Mouse (Mus musculus): ENCODE data around the gene Polr3g. TPM values are rescaled to one million over a fixed set of nuclear protein-coding genes. Genes with fewer than 3 reads are reported as not detected.
"Not testable (repeated sequence)": the region's sequence is repeated elsewhere in the genome, so short reads cannot be mapped to it uniquely, and the experiment has no call there.

The Polr3g gene
- total RNA-seq (2021), result 1 to 10 TPM; 4.5 to 5.8 TPM
- long read RNA-seq, experiment 1, partial matches to known transcripts, result 1 of 4 reads
- long read RNA-seq, experiment 1, other reads (novel, unspliced or antisense), result 1 of 4 reads
- long read RNA-seq, experiment 2, transcript Polr3g-201 (8 exons, 3,054 nt), result major isoform, 9 of 11 reads
- long read RNA-seq, experiment 2, partial matches to known transcripts, result 0 of 11 reads
- long read RNA-seq, experiment 2, other reads (novel, unspliced or antisense), result 1 of 11 reads

DNA sequence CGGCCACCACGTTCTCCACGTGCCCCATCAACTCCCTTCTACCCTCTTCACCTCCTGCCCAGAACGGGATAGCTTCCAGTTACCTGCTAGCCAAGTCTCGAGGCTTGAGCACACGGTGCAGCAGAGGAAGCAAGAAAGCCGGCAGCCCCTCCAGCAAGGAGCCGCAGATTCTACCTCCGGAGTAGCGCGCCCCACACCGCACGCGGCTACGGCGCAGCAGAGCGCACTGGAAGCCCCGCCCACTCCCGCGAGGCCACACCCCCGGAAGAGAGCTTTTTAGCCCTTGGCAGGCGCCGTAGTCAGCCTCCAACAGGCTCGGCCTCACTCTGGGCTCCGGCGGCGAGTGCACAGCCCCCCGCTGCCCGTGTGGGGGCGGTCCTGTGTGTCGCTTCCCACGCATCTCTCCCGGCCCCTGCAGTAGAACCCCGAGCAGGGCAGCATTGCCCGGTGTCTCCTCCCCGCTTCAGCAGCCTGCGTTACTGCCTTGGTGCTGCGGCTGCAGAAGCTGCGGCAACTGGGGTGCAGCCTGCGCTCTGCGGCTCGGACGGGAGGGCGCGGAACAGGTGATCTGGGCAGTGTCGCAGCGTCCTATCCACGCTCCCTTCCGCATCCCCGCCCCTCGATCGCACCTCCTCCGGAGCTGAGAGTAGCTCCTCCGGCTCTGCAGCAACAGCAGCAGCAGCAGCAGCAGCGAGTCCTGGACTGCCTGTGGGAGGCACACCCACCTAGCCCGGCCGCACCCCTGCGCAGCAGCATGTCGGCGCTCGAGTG is at the start of gene Polr3g, which contains the start of gene Mblac2:
Gene Polr3g, minus strand, starts transcription at position 239 of the 771 bp plus-strand sequence.
Gene Mblac2, plus strand, starts transcription at position 567 of the 771 bp plus-strand sequence.
- DNase-seq (ENCODE audit: low spot score in 2 of 2), result peak; percentile 97 to 98

DNA sequence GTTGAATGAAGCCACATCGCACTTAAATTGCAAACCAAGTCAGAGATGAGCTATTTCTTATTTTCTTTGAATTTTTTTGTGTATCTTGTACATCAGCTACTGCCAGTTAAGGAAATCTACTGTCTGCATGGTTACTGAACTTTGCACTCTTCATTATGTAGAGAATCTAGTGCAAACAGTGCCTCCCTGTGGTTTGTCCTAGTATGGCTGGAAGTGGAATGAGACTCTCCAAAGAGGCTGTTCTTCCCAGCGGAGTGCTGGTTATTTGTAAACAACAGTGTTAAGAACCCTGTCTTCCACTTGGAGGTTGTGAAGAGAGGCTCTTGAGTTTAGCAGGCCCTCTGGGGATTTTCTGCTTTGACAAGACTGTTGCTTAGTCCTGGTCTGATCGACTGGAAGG is 49.6 kb upstream of the Polr3g start:
- DNase-seq (ENCODE audit: low spot score in 2 of 2), result peak in 1 of 2 experiments; percentile 39

DNA sequence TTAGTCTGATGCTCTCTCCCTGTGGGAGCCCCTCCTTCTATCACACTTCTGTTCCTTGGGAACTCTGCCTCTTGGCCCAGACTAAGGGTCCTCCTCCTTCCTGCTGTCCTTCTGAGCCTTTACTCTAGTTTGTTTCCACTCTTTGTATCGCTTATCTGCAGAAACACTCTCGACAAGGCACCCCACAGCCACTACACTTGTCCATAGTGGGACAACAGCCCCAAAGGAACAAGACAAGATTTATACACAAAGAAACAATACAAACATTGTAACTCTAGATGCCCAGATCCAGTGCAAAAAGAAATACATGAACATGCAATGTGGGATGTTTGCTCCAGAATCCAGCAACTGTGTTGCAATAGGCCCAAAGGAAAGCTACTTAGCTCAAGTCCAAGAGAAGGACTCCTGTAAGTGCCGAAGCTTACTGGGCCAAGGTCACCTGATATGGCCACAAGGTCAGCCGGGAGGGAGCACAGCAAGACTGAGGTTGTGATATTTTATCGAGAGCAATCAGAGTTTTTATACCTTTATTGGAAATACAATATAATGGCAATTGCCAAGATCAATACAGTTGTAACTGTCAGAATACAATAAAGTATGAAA is 46.3 kb upstream of the Polr3g start:
- DNase-seq (ENCODE audit: low spot score in 2 of 2), result no peak

DNA sequence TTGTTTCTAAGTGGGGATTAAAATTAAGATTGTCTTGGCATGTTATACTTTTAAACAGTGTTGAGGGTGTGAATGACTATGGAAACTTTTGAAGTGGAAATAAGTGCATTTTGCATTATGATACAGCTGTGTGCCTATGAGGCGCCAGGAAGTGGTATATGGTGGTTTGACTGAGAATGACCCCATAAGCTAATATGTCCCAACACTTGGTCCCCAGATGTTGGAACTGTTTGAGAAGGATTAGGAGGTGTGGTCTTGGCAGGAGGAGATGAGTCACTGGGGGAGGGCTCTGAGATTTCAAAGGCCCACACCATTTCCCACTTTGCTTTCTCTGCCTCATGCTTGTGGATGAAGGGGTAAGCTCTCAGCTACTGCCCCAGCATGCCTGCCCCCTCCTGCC is 44.5 kb upstream of the Polr3g start:
- DNase-seq (ENCODE audit: low spot score in 2 of 2), result no peak

DNA sequence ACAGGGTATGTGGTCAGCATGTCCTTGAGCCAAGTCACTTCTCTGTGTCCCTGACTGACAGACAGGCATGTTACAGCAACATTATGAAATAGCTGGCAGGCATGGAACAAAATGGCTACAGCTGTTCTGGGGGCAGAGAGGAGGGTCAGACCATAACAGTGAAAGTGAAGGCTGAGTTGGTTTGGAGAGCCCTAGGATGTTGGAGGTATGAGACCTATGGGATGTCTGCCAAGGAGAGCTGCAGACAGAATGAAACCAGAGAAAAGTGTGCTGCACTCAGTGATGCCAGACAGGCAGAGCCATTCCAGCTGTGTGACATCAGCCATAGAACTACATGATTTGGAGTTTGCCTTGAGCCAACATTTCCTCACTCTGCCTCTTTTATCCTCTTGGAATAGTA is 44.1 kb upstream of the Polr3g start:
- DNase-seq (ENCODE audit: low spot score in 2 of 2), result no peak

DNA sequence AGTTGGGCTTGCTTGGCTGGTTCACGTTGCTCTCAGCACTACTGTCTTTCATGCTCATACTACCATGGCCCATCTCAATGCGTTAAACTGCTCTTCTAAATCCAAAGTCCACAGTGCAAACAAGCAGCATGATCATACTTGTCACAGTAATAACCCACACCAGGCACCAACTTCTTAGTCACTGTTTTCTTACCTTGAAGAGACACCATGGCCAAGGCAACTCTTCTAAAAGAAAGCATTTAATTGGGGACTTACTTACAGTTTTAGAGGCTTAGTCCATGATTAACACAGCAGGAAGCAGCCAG is 33.2 kb upstream of the Polr3g start:
- no peak for DNase-seq (ENCODE audit: low spot score in 2 of 2)

DNA sequence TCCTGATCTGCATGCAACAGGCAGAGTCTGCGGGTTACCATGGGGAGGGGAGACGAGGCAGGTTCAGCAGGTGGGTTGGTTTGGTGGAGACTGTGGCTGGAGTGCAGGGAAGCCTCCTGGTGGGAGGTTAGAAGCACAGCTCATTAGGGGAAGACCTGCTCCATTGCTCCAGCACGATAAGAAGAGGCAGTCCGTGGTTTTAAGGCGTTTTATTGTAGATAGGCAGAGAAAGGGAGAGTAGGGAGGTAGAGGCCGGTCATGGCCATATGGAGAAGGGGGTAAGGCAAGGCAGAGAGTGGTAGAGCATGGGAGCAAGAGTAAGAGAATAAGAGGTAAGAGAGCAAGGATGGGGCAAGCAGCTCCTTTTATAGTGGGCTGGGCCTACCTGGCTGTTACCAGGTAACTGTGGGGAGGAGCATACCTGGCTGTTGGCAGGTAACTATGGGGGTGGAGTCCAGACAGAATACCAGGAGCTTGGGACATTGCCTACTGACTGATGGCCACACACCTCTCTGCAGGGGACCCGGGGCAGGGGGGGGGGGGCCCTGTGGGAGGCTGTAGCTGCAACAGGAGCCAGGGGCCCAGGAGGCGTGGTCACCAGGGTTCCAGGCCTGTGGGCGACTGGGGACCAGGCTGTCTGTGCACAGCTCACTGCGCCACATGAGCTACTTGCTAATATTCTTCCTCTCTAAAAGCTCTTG is 32.7 kb upstream of the Polr3g start:
- DNase-seq (ENCODE audit: low spot score in 2 of 2), result no peak

DNA sequence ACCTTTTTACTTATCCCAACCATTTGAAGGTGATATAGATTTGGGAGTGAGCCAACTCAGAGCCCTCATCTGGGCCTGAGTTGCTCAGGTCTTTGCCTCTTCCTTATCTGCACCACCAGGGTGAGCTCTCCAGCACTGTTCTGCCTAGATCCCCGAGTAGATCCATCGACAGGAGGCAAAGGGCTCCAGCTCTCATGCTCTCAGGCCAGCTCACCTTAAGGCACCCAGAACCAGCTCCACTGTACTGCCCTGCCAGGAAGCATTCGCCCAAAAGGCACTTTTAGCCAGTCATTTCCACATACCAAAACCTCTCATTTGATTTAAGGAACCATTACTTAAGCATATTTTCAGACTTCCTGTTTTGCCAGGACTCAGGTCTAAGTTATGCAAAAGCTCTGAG is 30.1 kb upstream of the Polr3g start:
- no peak for DNase-seq (ENCODE audit: low spot score in 2 of 2)

DNA sequence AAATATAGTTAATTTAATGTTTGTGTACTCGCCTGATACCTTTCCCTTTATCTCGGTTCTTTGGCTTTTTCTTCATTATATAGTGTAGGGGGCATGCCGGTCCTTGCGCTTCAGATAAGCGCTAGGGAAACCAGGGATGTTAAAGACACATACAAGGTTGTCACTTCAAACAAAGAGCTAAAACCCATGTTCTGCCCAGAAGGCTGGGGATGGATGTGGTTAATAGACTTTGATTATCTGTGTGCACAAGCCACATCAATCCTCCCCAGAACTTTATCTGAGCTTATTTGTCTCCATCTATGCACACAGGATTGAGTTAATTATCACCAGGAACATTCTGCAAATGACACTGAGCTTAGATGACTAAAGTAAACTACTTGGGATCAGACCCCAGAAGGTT is 25.8 kb upstream of the Polr3g start:
- no peak for DNase-seq (ENCODE audit: low spot score in 2 of 2)

DNA sequence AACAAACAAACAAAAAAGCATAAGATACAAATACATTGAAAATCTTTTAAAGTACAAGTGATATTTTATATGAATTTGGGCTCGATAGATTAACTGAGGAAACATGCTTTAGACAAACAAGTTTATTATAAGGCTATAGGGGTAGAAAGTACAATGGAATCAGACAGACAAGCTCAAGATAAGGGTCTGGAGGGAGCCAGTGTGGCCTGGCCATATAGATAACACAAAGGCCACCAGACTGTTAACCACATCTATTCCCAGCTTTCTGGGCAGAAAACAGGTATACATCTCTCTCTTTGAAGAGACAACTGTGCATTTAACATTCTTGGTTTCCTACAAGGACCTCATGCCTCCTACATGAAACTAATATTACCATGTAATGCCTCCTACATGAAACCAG is 19.5 kb upstream of the Polr3g start:
- no peak for DNase-seq (ENCODE audit: low spot score in 2 of 2)

DNA sequence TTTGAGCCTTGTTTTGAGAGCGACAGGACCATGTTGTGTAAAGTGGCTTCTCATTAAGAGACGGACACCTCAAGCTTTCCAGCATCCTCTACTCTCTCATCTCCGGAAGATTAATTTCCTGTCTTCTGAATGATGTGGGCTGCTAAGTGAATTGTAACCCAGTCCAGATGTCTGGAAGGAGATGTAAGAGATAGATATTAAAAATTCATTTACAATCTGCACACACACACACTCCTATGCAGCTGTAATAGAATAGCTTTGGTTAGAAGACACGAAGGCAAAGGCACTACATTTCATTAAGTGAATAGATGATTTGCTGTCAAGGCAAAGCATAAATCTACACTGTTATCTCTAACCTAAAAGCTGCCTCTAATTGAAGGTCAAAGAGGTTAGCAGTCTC is 18.3 kb upstream of the Polr3g start:
- no peak for DNase-seq (ENCODE audit: low spot score in 2 of 2)

DNA sequence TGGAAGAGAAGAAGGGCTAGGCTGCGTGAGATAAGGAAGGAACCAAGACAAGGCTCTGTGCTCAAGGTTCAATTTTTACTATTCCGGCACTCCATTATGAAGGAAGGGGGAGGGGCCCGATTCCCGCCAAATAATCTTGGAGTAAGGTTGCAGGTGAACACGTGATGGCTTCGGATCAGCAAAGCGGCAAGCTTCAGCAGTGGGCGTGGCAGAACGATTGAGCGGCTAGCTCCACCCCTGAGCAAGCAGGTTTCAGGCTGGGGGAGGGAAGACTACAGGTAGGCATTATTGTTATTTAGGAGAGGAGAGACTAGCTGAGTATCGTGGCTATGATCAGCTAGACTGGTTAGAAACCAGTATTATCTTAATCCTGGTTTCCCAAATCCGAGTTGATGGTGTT is 17.3 kb upstream of the Polr3g start:
- DNase-seq (ENCODE audit: low spot score in 2 of 2), result not testable (repeated sequence)

DNA sequence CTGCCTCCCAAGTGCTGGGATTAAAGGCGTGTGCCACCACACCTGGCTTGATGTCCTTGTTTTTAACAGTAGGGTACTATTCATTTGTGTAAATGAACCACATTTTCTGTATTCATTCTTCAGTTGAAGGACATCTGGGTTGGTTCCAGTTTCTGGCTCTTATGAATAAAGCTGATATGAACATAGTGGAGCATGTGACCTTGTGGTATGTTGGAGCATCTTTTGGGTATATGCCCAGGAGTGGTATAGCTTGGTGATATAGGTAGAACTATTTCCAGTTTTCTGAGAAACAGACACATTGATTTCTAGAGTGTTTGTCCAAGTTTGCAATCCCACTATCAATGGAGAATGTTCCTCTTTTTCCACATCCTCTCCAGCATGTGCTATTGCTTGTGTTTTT is 3.1 kb upstream of the Polr3g start:
- no peak for DNase-seq (ENCODE audit: low spot score in 2 of 2)

DNA sequence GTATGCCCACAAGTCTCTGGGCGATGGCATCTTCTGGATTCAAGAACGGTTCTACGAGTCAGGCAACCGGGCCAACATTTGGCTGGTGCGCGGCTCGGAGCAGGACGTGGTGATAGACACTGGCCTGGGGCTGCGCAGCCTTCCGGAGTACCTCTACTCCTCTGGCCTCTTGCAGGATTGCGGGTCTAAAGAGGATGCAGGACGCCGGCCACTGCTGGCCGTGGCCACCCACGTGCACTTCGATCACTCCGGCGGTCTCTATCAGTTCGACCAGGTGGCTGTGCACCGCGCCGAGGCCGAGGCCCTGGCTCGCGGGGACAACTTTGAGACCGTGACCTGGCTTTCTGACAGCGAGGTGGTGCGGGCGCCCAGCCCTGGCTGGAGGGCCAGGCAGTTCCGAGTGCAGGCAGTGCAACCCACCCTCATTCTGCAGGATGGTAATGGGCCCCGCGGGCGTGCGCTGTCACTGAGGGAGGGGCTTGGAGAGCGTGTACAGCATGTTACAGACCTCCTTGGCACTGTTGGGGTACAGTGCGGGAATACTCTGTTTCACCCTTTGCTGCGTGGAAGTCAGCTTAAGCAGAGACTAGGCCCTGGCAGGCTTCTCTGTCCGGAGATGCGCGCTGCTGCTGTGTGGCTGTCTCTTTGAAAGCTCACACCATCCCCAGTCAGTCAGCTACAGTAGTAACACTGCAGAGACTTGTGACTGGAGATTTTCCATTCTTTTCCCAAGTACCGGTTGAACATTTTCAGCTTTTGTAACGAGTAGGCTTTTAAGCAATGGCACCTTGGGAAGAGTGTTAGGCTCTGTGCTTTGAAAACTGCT is 946 bp upstream of the Polr3g start:
- no peak for DNase-seq (ENCODE audit: low spot score in 2 of 2)

DNA sequence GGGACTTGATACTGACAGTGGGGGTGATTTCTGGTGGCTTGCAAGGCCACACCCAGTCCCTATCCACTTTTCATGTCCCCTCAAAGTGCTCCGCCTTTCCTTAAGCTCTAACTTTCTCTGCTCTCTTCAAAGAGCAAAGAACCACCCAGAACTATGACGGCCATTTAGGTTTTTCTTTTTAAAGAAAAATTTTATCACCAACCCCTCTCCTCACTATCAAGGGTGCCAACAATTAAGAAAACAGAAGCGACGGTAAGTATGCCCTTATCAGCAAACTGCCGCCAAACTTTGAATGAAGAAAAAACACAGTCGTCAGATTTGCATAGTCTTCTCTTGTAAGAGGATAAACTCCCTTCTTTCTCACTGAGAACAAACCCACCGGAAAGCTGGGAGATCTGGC is 547 bp downstream of the Polr3g start:
- no peak for DNase-seq (ENCODE audit: low spot score in 2 of 2)

DNA sequence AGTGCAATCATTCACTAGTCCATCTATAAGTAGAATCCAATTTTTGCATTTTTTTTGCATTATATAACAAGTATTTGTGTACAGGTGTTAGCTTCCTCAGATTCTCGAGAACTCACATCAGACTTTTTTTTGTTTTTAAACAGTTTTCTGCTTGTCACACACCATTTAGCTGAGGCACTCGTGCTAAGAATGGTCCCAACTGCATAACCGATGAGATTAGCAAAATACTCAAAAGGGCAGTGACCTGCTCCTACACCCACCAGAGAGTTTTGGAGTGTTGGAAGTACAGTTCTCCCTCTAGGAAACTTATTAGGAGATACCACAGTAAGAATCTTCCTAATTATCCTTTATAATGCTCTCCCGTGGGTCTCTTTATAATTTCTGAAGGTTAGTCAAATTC is 1.0 kb downstream of the Polr3g start:
- no peak for DNase-seq (ENCODE audit: low spot score in 2 of 2)

DNA sequence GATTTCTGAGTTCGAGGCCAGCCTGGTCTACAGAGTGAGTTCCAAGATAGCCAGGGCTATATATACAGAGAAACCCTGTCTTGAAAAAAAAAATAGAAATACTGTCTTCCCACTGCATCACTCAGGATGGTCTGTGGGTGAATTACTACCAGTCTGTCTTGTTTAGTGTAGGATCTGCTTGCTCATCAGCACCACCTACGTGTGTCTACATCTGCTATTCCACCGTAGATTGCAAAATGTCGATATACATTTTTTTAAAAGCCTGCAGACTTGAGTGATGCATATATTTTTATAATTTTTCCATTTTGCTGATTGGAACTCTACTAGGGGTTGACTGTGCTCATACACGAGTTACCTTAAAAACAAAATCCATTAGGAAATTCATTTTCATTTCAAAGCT is 4.5 kb downstream of the Polr3g start:
- DNase-seq (ENCODE audit: low spot score in 2 of 2), result no peak

DNA sequence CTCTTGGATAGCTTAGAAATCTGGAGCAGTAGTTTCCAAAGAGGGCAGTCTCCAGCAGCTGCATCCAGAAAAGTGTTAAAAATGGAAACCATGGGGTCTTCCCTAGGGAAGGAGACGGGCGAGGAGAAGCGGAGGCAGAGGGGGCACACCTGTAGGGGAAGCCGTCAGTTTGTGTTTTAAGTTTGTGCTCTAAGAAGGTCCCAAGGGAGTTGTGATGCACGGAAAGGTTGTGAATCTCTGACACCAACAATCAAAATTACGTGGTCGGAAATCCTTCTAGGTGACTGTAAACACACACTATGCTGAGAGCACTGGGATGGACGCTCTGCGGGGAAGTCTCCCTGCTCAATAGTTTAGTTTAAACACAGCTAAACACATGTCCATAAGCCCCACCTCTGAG is 7.2 kb downstream of the Polr3g start:
- DNase-seq (ENCODE audit: low spot score in 2 of 2), result no peak

DNA sequence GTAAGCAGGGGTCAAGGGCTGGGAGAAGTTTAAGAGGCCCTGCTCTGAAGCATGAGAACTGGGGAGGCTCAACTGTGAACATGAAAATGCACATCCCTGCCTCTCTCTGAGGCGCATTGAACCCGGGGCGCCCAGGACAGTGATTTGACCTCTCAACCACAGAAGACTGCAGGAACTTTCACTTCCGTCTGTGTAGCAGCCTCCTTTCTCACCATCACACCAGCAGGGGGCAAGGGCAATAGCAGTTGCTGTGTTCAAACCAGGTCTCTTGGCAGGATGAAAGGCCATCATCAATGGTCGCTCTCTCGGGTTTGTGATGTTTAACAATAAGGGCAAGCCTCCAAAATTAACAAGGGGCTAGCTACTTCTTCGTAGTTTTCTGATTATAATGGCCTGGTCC is 7.7 kb downstream of the Polr3g start:
- no peak for DNase-seq (ENCODE audit: low spot score in 2 of 2)

DNA sequence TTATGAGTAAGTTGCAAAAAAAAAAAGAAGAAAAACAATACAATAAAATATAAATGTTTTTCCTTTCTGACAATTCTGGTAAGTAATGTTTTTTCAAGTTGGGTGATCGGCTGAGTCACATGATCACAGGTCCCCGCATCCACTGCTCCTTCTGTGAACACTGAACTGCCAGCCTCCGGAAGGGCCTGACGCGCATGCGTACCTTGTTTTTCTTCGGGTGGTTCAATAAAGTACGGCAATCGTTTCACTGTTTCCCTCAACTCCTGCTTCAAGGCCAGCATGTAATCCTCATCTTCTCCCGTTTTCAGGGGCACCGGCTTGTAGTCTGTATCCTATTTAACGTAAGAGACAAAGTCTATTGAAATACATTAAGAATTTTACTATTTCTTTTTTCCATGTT is 16.4 kb downstream of the Polr3g start:
- no peak for DNase-seq (ENCODE audit: low spot score in 2 of 2)

DNA sequence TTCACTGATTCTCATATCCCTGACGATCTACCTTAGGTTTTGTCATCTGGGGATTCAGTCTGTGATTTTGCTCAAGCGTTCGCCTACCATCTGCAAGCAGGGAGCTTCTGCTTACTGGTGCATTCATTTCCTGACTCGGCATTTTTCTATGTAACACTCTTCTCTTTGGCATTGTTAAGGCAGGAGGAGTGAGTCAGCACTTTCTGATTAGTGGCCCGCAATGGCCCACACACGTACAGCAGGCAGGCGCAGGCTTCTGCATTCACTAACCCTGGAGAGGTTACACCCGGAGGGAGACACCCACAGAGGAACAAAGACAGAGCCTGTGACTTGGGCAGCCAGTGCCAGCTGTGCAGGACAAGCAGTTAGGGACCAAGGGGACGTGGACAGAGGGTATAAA is 19.2 kb downstream of the Polr3g start:
- no peak for DNase-seq (ENCODE audit: low spot score in 2 of 2)

All from adrenal gland, adult 18-20 months (tissue).